Mouse (Mus musculus) erythroblast, adult 5-6 weeks (primary cell): ENCODE results near the gene Mcm3. TPM values are rescaled to one million over a fixed set of nuclear protein-coding genes. Genes with fewer than 3 reads are reported as not detected.

Experiments used
- total RNA-seq, 2 experiments: library from RNA; stranded (forward) in 1 of 2; stranded (reverse) in 1 of 2; fragments of 150-400 nt in 1 of 2; fragments of 200-764, 138-1000 nt in 1 of 2; gene quantifications; 2 replicates each; pipeline versions ENCODE4 v1.2.3 to v1.2.4; 2015 to 2017; ENCODE audit warnings: low replicate concordance in 2 of 2

The Mcm3 gene
- total RNA-seq, 2 experiments from 2014 or later: 61.2 to 125 TPM

Other genes with a start within 250 kb of the Mcm3 start
- gene Pkhd1, start 202.2 kb downstream of the Mcm3 start, total RNA-seq (2015; ENCODE audit: low replicate concordance): not detected in 2 replicates
- gene Pkhd1, start 202.2 kb downstream of the Mcm3 start, total RNA-seq (2017; ENCODE audit: low replicate concordance): not detected in 2 replicates
- not detected in 2 replicates for gene Il17a, start 89.4 kb downstream of the Mcm3 start, total RNA-seq (2015; ENCODE audit: low replicate concordance)
- not detected in 2 replicates for gene Il17a, start 89.4 kb downstream of the Mcm3 start, total RNA-seq (2017; ENCODE audit: low replicate concordance)
- not detected in 2 replicates for gene Il17f, start 29.7 kb downstream of the Mcm3 start, total RNA-seq (2015; ENCODE audit: low replicate concordance)
- gene Il17f, start 29.7 kb downstream of the Mcm3 start, total RNA-seq (2017; ENCODE audit: low replicate concordance): 1.4 TPM in 1 of 2 replicates, not detected in the other
- 1.9 TPM in 1 of 2 replicates, not detected in the other for gene Paqr8, start 70.3 kb upstream of the Mcm3 start, total RNA-seq (2015; ENCODE audit: low replicate concordance)
- gene Paqr8, start 70.3 kb upstream of the Mcm3 start, total RNA-seq (2017; ENCODE audit: low replicate concordance): 0.14 and 1.3 TPM in 2 replicates
- gene Efhc1, start 131.3 kb upstream of the Mcm3 start, total RNA-seq (2015; ENCODE audit: low replicate concordance): not detected in 2 replicates
- not detected in 2 replicates for gene Efhc1, start 131.3 kb upstream of the Mcm3 start, total RNA-seq (2017; ENCODE audit: low replicate concordance)